Mouse (Mus musculus): ENCODE measurements around the gene Ehmt2. TPM values are rescaled to one million over a fixed set of nuclear protein-coding genes. Genes with fewer than 3 reads are reported as not detected.
A peak's percentile ranks its signal among the peaks of the same experiment; 100 is the strongest.

Gene Ehmt2
- 62.5 and 76.9 TPM in 2 replicates for polyA plus RNA-seq (2014; fragmentation: Nextera tagmentation; extraction: Ambion mirVana)

- Histone ChIP-seq H3K27ac (ENCODE audit: low read depth, low read length) (peak within 1 kb of the TSS; percentile 97), H3K27me3 (replicated peaks; ENCODE audit: control insufficient read depth, insufficient read depth, low read length) (no peaks in the 10 kb centered on the region), H3K9me3 (replicated peaks; ENCODE audit: control insufficient read depth, low read length) (no peaks in the 10 kb centered on the region), H3K4me1 (ENCODE audit: control insufficient read depth, insufficient read depth, low read length) (peaks cover 29% of the 10 kb centered on the region), H3K4me3 (ENCODE audit: low read depth, low read length) (peak within 1 kb of the TSS; percentile 82), H3K9ac (ENCODE audit: low read length) (peak within 1 kb of the TSS; percentile 94), H3K4me2 (ENCODE audit: low read length) (peak within 1 kb of the TSS; percentile 96), H3K36me3 (ENCODE audit: control insufficient read depth, insufficient read depth, low read length) (peaks cover 30% of the 10 kb centered on the region)
- ATAC-seq (peak; percentile 27), DNase-seq (ENCODE audit: low spot score) (peak; percentile 83)
- under 1% methylated on average over 43 of the region's 44 CpGs for WGBS
Observed at GRCm38 (mm10) chr17:34898160-34898586, at the start of gene Ehmt2, which contains the start of gene C2. Gene Ehmt2, plus strand, starts transcription at chr17:34898469. Gene C2, minus strand, starts transcription at chr17:34898265.

GRCm38 (mm10) chr17:34849722-34850516, 48.4 kb upstream of the Ehmt2 start, which contains the start of the genes Skiv2l and Nelfe:
Gene Skiv2l, minus strand, starts transcription at chr17:34850210.
Gene Nelfe, plus strand, starts transcription at chr17:34850391.
- Histone ChIP-seq H3K4me3 (ENCODE audit: low read depth, low read length) (peak within 1 kb of the TSS; percentile 64), H3K9me3 (replicated peaks; ENCODE audit: control insufficient read depth, low read length) (no peaks in the 10 kb centered on the region), H3K4me2 (ENCODE audit: low read length) (peak within 1 kb of the TSS; percentile 98), H3K27me3 (replicated peaks; ENCODE audit: control insufficient read depth, insufficient read depth, low read length) (no peaks in the 10 kb centered on the region), H3K4me1 (ENCODE audit: control insufficient read depth, insufficient read depth, low read length) (peaks cover 17% of the 10 kb centered on the region), H3K9ac (ENCODE audit: low read length) (peak within 1 kb of the TSS; percentile 88), H3K27ac (ENCODE audit: low read depth, low read length) (peak within 1 kb of the TSS; percentile 39; the same call in 1 of the 2 replicates), H3K36me3 (ENCODE audit: control insufficient read depth, insufficient read depth, low read length) (peaks cover 60% of the 10 kb centered on the region)
- DNase-seq (ENCODE audit: low spot score) (peak; percentile 99), ATAC-seq (peak; percentile 98)
- WGBS = 1% methylated on average over 55 of the region's 65 CpGs

GRCm38 (mm10) chr17:34850517-34851125, 47.6 kb upstream of the Ehmt2 start:
- H3K9ac ChIP-seq (ENCODE audit: low read length) = peak overlapping the region; percentile 88
- ATAC-seq = no peak; the same call in 1 of the 2 replicates
- no peak overlapping the region for H3K27ac ChIP-seq (ENCODE audit: low read depth, low read length)
- H3K4me3 ChIP-seq (ENCODE audit: low read depth, low read length) = peak overlapping the region; percentile 64
- no peaks in the 10 kb centered on the region for H3K27me3 ChIP-seq (replicated peaks; ENCODE audit: control insufficient read depth, insufficient read depth, low read length)
- H3K4me2 ChIP-seq (ENCODE audit: low read length) = peak overlapping the region; percentile 98
- H3K4me1 ChIP-seq (ENCODE audit: control insufficient read depth, insufficient read depth, low read length) = peaks cover 17% of the 10 kb centered on the region
- 1% methylated on average over 25 of the region's 25 CpGs for WGBS
- no peak for DNase-seq (ENCODE audit: low spot score)
- H3K36me3 ChIP-seq (ENCODE audit: control insufficient read depth, insufficient read depth, low read length) = peaks cover 60% of the 10 kb centered on the region
- no peaks in the 10 kb centered on the region for H3K9me3 ChIP-seq (replicated peaks; ENCODE audit: control insufficient read depth, low read length)

- DNase-seq (ENCODE audit: low spot score) (no peak), ATAC-seq (no peak)
- Histone ChIP-seq H3K4me3 (ENCODE audit: low read depth, low read length) (no peak overlapping the region), H3K27ac (ENCODE audit: low read depth, low read length) (no peak overlapping the region), H3K4me2 (ENCODE audit: low read length) (no peak overlapping the region), H3K36me3 (ENCODE audit: control insufficient read depth, insufficient read depth, low read length) (peaks cover 53% of the 10 kb centered on the region), H3K9ac (ENCODE audit: low read length) (no peak overlapping the region), H3K9me3 (replicated peaks; ENCODE audit: control insufficient read depth, low read length) (no peaks in the 10 kb centered on the region), H3K27me3 (replicated peaks; ENCODE audit: control insufficient read depth, insufficient read depth, low read length) (no peaks in the 10 kb centered on the region), H3K4me1 (ENCODE audit: control insufficient read depth, insufficient read depth, low read length) (peaks cover 17% of the 10 kb centered on the region)
- WGBS = 88% methylated on average over 8 of the region's 8 CpGs
Observed at GRCm38 (mm10) chr17:34853511-34853910, 44.8 kb upstream of the Ehmt2 start.

- Histone ChIP-seq H3K4me2 (ENCODE audit: low read length) (no peak overlapping the region), H3K4me1 (ENCODE audit: control insufficient read depth, insufficient read depth, low read length) (peaks cover 12% of the 10 kb centered on the region), H3K9ac (ENCODE audit: low read length) (no peak overlapping the region), H3K9me3 (replicated peaks; ENCODE audit: control insufficient read depth, low read length) (no peaks in the 10 kb centered on the region), H3K4me3 (ENCODE audit: low read depth, low read length) (no peak overlapping the region), H3K27ac (ENCODE audit: low read depth, low read length) (no peak overlapping the region), H3K36me3 (ENCODE audit: control insufficient read depth, insufficient read depth, low read length) (peaks cover 53% of the 10 kb centered on the region), H3K27me3 (replicated peaks; ENCODE audit: control insufficient read depth, insufficient read depth, low read length) (no peaks in the 10 kb centered on the region)
- DNase-seq (ENCODE audit: low spot score) = no peak
- 88% methylated on average over 3 of the region's 3 CpGs for WGBS
- ATAC-seq = no peak
Observed at GRCm38 (mm10) chr17:34854761-34855160, 43.5 kb upstream of the Ehmt2 start.

GRCm38 (mm10) chr17:34855825-34856224, 42.4 kb upstream of the Ehmt2 start:
- no peak overlapping the region for H3K4me2 ChIP-seq (ENCODE audit: low read length)
- no peak for ATAC-seq
- H3K4me1 ChIP-seq (ENCODE audit: control insufficient read depth, insufficient read depth, low read length) = peaks cover 10% of the 10 kb centered on the region
- no peak overlapping the region for H3K4me3 ChIP-seq (ENCODE audit: low read depth, low read length)
- WGBS = 37% methylated on average over 3 of the region's 3 CpGs
- DNase-seq (ENCODE audit: low spot score) = peak; percentile 40
- H3K36me3 ChIP-seq (ENCODE audit: control insufficient read depth, insufficient read depth, low read length) = peaks cover 53% of the 10 kb centered on the region
- no peak overlapping the region for H3K27ac ChIP-seq (ENCODE audit: low read depth, low read length)
- no peak overlapping the region for H3K9ac ChIP-seq (ENCODE audit: low read length)
- H3K27me3 ChIP-seq (replicated peaks; ENCODE audit: control insufficient read depth, insufficient read depth, low read length) = no peaks in the 10 kb centered on the region
- H3K9me3 ChIP-seq (replicated peaks; ENCODE audit: control insufficient read depth, low read length) = no peaks in the 10 kb centered on the region

GRCm38 (mm10) chr17:34858670-34859069, 39.6 kb upstream of the Ehmt2 start:
- ATAC-seq (no peak), DNase-seq (ENCODE audit: low spot score) (no peak)
- H3K4me1 ChIP-seq (ENCODE audit: control insufficient read depth, insufficient read depth, low read length) = no peaks in the 10 kb centered on the region
- no peak overlapping the region for H3K4me3 ChIP-seq (ENCODE audit: low read depth, low read length)
- H3K4me2 ChIP-seq (ENCODE audit: low read length) = no peak overlapping the region
- H3K9ac ChIP-seq (ENCODE audit: low read length) = no peak overlapping the region
- 89% methylated on average over 4 of the region's 4 CpGs for WGBS
- no peaks in the 10 kb centered on the region for H3K9me3 ChIP-seq (replicated peaks; ENCODE audit: control insufficient read depth, low read length)
- H3K36me3 ChIP-seq (ENCODE audit: control insufficient read depth, insufficient read depth, low read length) = peaks cover 39% of the 10 kb centered on the region
- H3K27ac ChIP-seq (ENCODE audit: low read depth, low read length) = no peak overlapping the region
- no peaks in the 10 kb centered on the region for H3K27me3 ChIP-seq (replicated peaks; ENCODE audit: control insufficient read depth, insufficient read depth, low read length)

- H3K4me2 ChIP-seq (ENCODE audit: low read length) = no peak overlapping the region
- H3K36me3 ChIP-seq (ENCODE audit: control insufficient read depth, insufficient read depth, low read length) = peaks cover 21% of the 10 kb centered on the region
- ATAC-seq (no peak), DNase-seq (ENCODE audit: low spot score) (no peak)
- H3K9ac ChIP-seq (ENCODE audit: low read length) = no peak overlapping the region
- no peak overlapping the region for H3K4me3 ChIP-seq (ENCODE audit: low read depth, low read length)
- no peaks in the 10 kb centered on the region for H3K27me3 ChIP-seq (replicated peaks; ENCODE audit: control insufficient read depth, insufficient read depth, low read length)
- no peaks in the 10 kb centered on the region for H3K9me3 ChIP-seq (replicated peaks; ENCODE audit: control insufficient read depth, low read length)
- H3K4me1 ChIP-seq (ENCODE audit: control insufficient read depth, insufficient read depth, low read length) = no peaks in the 10 kb centered on the region
- no peak overlapping the region for H3K27ac ChIP-seq (ENCODE audit: low read depth, low read length)
- WGBS = 90% methylated on average over 9 of the region's 9 CpGs
Observed at GRCm38 (mm10) chr17:34860514-34860913, 37.8 kb upstream of the Ehmt2 start.
